Mouse (Mus musculus): ENCODE results near the gene Rabl3.

The Rabl3 gene

GRCm38 (mm10) chr16:37598463-37598862 lies 58.8 kb downstream of the Rabl3 start:
- DNase-seq: no peak

GRCm38 (mm10) chr16:37599326-37599725 lies 59.6 kb downstream of the Rabl3 start:
- DNase-seq: no peak

- DNase-seq: no peak
Observed at GRCm38 (mm10) chr16:37603431-37603830, 63.7 kb downstream of the Rabl3 start.

GRCm38 (mm10) chr16:37604243-37604642 lies 64.6 kb downstream of the Rabl3 start:
- no peak for DNase-seq

- DNase-seq: no peak
Observed at GRCm38 (mm10) chr16:37610333-37610732, 70.6 kb downstream of the Rabl3 start.

GRCm38 (mm10) chr16:37611072-37611471 lies 71.4 kb downstream of the Rabl3 start:
- no peak for DNase-seq

- DNase-seq: no peak
Observed at GRCm38 (mm10) chr16:37612013-37612412, 72.3 kb downstream of the Rabl3 start.

- no peak for DNase-seq
Observed at GRCm38 (mm10) chr16:37614540-37614939, 74.9 kb downstream of the Rabl3 start.

GRCm38 (mm10) chr16:37615429-37615828 lies 75.7 kb downstream of the Rabl3 start:
- no peak for DNase-seq

GRCm38 (mm10) chr16:37616104-37616503 lies 76.4 kb downstream of the Rabl3 start:
- DNase-seq: no peak

- no peak for DNase-seq
Observed at GRCm38 (mm10) chr16:37617695-37618094, 78.0 kb downstream of the Rabl3 start.

All from kidney, adult 11 months (tissue).